Mouse (Mus musculus) embryonic facial prominence, embryonic 11.5 days (tissue): ENCODE data around the gene Lekr1. TPM values are rescaled to one million over a fixed set of nuclear protein-coding genes. Genes with fewer than 3 reads are reported as not detected.

Experiments used
- ATAC-seq: fragments of 200-750 bp; cut with Nextera tagmentation; replicated peaks from 2 replicates; pipeline ENCODE4 v1.8.0; 2017; ENCODE audit warnings: low read depth; ENCODE audit not compliant: insufficient number of reproducible peaks, low FRiP score, low TSS enrichment
- DNase-seq: peaks from one replicate; pipeline ENCODE4 v3.0.0-alpha.2; 2015; ENCODE audit warnings: low spot score
- H3K27ac ChIP-seq: fragments of 300-500 bp; sonication (generic); replicated peaks from 2 replicates; pipeline ENCODE4 v1.5.1; 2014; ENCODE audit warnings: mild to moderate bottlenecking, low read depth, low read length, control low read depth
- H3K27me3 ChIP-seq: fragments of 300-500 bp; sonication (generic); 2 replicates; pipeline ENCODE4 v1.6.1; 2014; ENCODE audit warnings: mild to moderate bottlenecking, low read length, moderate library complexity, mixed read lengths; ENCODE audit not compliant: control insufficient read depth, insufficient read depth
- H3K36me3 ChIP-seq: fragments of 300-500 bp; sonication (generic); replicated peaks from 2 replicates; pipeline ENCODE4 v1.6.1; 2014; ENCODE audit warnings: low read depth, mild to moderate bottlenecking, low read length, moderate library complexity, mixed read lengths; ENCODE audit not compliant: control insufficient read depth, insufficient read depth
- H3K4me1 ChIP-seq: fragments of 300-500 bp; sonication (generic); 2 replicates; pipeline ENCODE4 v1.6.1; 2014; ENCODE audit warnings: low read length, mixed read lengths; ENCODE audit not compliant: control insufficient read depth, insufficient read depth
- H3K4me2 ChIP-seq: fragments of 300-500 bp; sonication (generic); 2 replicates; pipeline ENCODE4 v1.6.1; 2014; ENCODE audit warnings: low read depth, mild to moderate bottlenecking, control low read depth, low read length, moderate library complexity
- H3K4me3 ChIP-seq: fragments of 300-500 bp; sonication (generic); 2 replicates; pipeline ENCODE4 v1.5.1; 2014; ENCODE audit warnings: low read depth, low read length, control low read depth
- H3K9ac ChIP-seq: fragments of 300-500 bp; sonication (generic); replicated peaks from 2 replicates; pipeline ENCODE4 v1.6.1; 2014; ENCODE audit warnings: mild to moderate bottlenecking, control low read depth, low read length
- H3K9me3 ChIP-seq: fragments of 300-500 bp; sonication (generic); replicated peaks from 2 replicates; pipeline ENCODE4 v1.6.1; 2016; ENCODE audit warnings: mild to moderate bottlenecking, low read length, inconsistent platforms, mixed read lengths; ENCODE audit not compliant: control insufficient read depth
- WGBS: fragments of 180-500 bp; shearing (Covaris S2); extraction: QIAGEN DNeasy Blood & Tissue Kit; methylation state at CpG from one replicate; pipeline ENCODE4 v1.1.7; 2014; 5-methylcytosine and 5-hydroxymethylcytosine counted together
- polyA plus RNA-seq: library from polyadenylated mRNA; unstranded; fragments of >200 nt; fragmentation: Nextera tagmentation; extraction: Ambion mirVana; gene quantifications from 2 replicates; pipeline ENCODE4 v1.2.1, GENCODE M21; 2014

Lekr1 gene
- polyA plus RNA-seq, 1 experiment from 2014 or later, result 9.3 TPM

GRCm38 (mm10) chr3:65818597-65818996 is 152.6 kb downstream of the Lekr1 start:
- no peaks in the 10 kb centered on the region for H3K36me3 ChIP-seq
- ATAC-seq (no peak), DNase-seq (no peak)
- H3K4me1 ChIP-seq, result no peaks in the 10 kb centered on the region
- H3K27me3 ChIP-seq, result no peaks in the 10 kb centered on the region
- no peak overlapping the region for H3K27ac ChIP-seq
- no peak overlapping the region for H3K9ac ChIP-seq
- H3K4me3 ChIP-seq, result no peak overlapping the region
- H3K9me3 ChIP-seq, result no peaks in the 10 kb centered on the region
- no peak overlapping the region for H3K4me2 ChIP-seq
- 81% methylated on average over 4 of the region's 4 CpGs for whole genome bisulfite sequencing

GRCm38 (mm10) chr3:65819841-65820240 is 153.8 kb downstream of the Lekr1 start:
- no peaks in the 10 kb centered on the region for H3K36me3 ChIP-seq
- no peaks in the 10 kb centered on the region for H3K4me1 ChIP-seq
- no peak overlapping the region for H3K27ac ChIP-seq
- no peak overlapping the region for H3K4me3 ChIP-seq
- 33% methylated on average over 6 of the region's 6 CpGs for WGBS
- DNase-seq (peak; percentile 51), ATAC-seq (no peak)
- no peak overlapping the region for H3K9ac ChIP-seq
- H3K27me3 ChIP-seq, result no peaks in the 10 kb centered on the region
- no peak overlapping the region for H3K4me2 ChIP-seq
- no peaks in the 10 kb centered on the region for H3K9me3 ChIP-seq

- H3K9ac ChIP-seq, result no peak overlapping the region
- H3K36me3 ChIP-seq, result no peaks in the 10 kb centered on the region
- ATAC-seq (no peak), DNase-seq (no peak)
- H3K4me2 ChIP-seq, result no peak overlapping the region
- H3K27me3 ChIP-seq, result no peaks in the 10 kb centered on the region
- H3K9me3 ChIP-seq, result no peaks in the 10 kb centered on the region
- 59% methylated on average over 3 of the region's 3 CpGs for WGBS
- no peak overlapping the region for H3K27ac ChIP-seq
- H3K4me3 ChIP-seq, result no peak overlapping the region
- H3K4me1 ChIP-seq, result no peaks in the 10 kb centered on the region
These were observed 158.9 kb downstream of the Lekr1 start for GRCm38 (mm10) chr3:65824886-65825285.

GRCm38 (mm10) chr3:65826716-65827115 is 160.7 kb downstream of the Lekr1 start:
- Histone ChIP-seq H3K36me3 (no peaks in the 10 kb centered on the region), H3K4me1 (no peaks in the 10 kb centered on the region), H3K4me2 (no peak overlapping the region), H3K27me3 (no peaks in the 10 kb centered on the region), H3K9me3 (no peaks in the 10 kb centered on the region), H3K4me3 (no peak overlapping the region), H3K27ac (no peak overlapping the region), H3K9ac (no peak overlapping the region)
- ATAC-seq (no peak), DNase-seq (no peak)
- WGBS, result 82% methylated on average over 6 of the region's 6 CpGs

- WGBS, result 83% methylated on average over 5 of the region's 5 CpGs
- Histone ChIP-seq H3K4me3 (no peak overlapping the region), H3K27me3 (no peaks in the 10 kb centered on the region), H3K36me3 (no peaks in the 10 kb centered on the region), H3K27ac (no peak overlapping the region), H3K9ac (no peak overlapping the region), H3K4me1 (no peaks in the 10 kb centered on the region), H3K4me2 (no peak overlapping the region), H3K9me3 (no peaks in the 10 kb centered on the region)
- ATAC-seq, result no peak
- no peak for DNase-seq
These were observed 161.4 kb downstream of the Lekr1 start for GRCm38 (mm10) chr3:65827400-65827799.

GRCm38 (mm10) chr3:65828020-65828419 is 162.0 kb downstream of the Lekr1 start:
- no peak overlapping the region for H3K27ac ChIP-seq
- H3K27me3 ChIP-seq, result no peaks in the 10 kb centered on the region
- WGBS, result 79% methylated on average over 3 of the region's 3 CpGs
- no peak for DNase-seq
- H3K36me3 ChIP-seq, result no peaks in the 10 kb centered on the region
- no peak for ATAC-seq
- H3K9ac ChIP-seq, result no peak overlapping the region
- no peaks in the 10 kb centered on the region for H3K4me1 ChIP-seq
- no peaks in the 10 kb centered on the region for H3K9me3 ChIP-seq
- no peak overlapping the region for H3K4me3 ChIP-seq
- no peak overlapping the region for H3K4me2 ChIP-seq

GRCm38 (mm10) chr3:65829230-65829629 is 163.2 kb downstream of the Lekr1 start:
- Histone ChIP-seq H3K4me3 (no peak overlapping the region), H3K9ac (no peak overlapping the region), H3K27me3 (no peaks in the 10 kb centered on the region), H3K4me2 (no peak overlapping the region), H3K4me1 (no peaks in the 10 kb centered on the region), H3K9me3 (no peaks in the 10 kb centered on the region), H3K27ac (no peak overlapping the region), H3K36me3 (no peaks in the 10 kb centered on the region)
- ATAC-seq (peak; percentile 68; the same call in 1 of the 2 replicates), DNase-seq (peak; percentile 40)
- 9% methylated on average over 7 of the region's 7 CpGs for WGBS

GRCm38 (mm10) chr3:65829943-65830483 is 164.0 kb downstream of the Lekr1 start:
- no peaks in the 10 kb centered on the region for H3K9me3 ChIP-seq
- 65% methylated on average over 7 of the region's 7 CpGs for WGBS

More at GRCm38 (mm10) chr3:65829943-65830483, 164.0 kb downstream of the Lekr1 start:
- H3K27me3 ChIP-seq, result no peaks in the 10 kb centered on the region
- ATAC-seq (no peak), DNase-seq (no peak)
- H3K4me1 ChIP-seq, result no peaks in the 10 kb centered on the region
- no peak overlapping the region for H3K4me2 ChIP-seq
- H3K9ac ChIP-seq, result no peak overlapping the region
- no peak overlapping the region for H3K27ac ChIP-seq
- H3K36me3 ChIP-seq, result no peaks in the 10 kb centered on the region
- no peak overlapping the region for H3K4me3 ChIP-seq
